Comparison of ENCODE assay signal across 10 mouse cellular contexts in the genomic region with DNA sequence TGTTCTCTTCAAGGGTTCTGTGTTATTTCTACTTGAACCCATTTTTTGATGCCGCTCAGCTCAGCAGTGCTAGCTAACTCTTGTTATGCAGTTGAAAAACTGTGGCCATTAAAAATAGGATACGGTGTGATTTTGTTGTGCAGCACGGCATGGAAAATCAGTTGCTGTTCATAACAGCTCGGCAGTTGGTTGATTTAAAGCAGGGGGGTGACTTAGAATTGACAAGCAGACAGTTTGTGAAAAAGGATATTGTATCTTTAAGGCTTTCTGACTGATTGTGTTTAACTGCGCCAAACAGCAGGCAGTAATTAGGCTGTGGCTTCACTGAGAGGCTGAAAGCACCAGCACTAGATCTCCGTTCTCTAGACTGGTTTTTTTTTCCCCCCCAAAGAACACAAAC.
DNase-seq lines count a peak whose midpoint lies in the region; ATAC-seq and TF ChIP-seq lines count a peak whose summit lies in the region.
"Had no signal": no experiment of that assay in that cellular context is flagged by ENCODE, and none has a peak within 500 bp of the region (broad histone marks: within the 10 kb centered on the region; RNA-seq: fewer than 3 reads in every experiment).

No protein-coding gene starts in this region.

- DNase-seq in layer of hippocampus, adult 2 months (ENCODE audit: low spot score in 2 of 2) = no peak
- DNase-seq in layer of hippocampus, postnatal 10 days (ENCODE audit: low spot score in 2 of 2) = no peak
- DNase-seq in embryonic facial prominence, embryonic 14.5 days (ENCODE audit: low spot score) = peak; percentile 42
- DNase-seq in adrenal gland, postnatal 14 days = no peak
- DNase-seq: adrenal gland, postnatal 36 days; cerebellum, adult 11 months had no signal

- no peak for ATAC-seq in embryonic facial prominence, embryonic 14.5 days (ENCODE audit: low read depth)
- ATAC-seq in hindbrain, embryonic 15.5 days (ENCODE audit: low FRiP score, low read depth) = no peak
- no peak for ATAC-seq in intestine, postnatal 0 days

- H3K27ac ChIP-seq in layer of hippocampus, adult 2 months = no peak overlapping the region
- H3K27ac ChIP-seq in embryonic facial prominence, embryonic 14.5 days (replicated peaks; ENCODE audit: low read depth, low read length) = no peak overlapping the region
- peak overlapping the region; percentile 57 for H3K27ac ChIP-seq in hindbrain, embryonic 15.5 days (replicated peaks)
- peak overlapping the region; percentile 0; the same call in 1 of the 2 replicates for H3K27ac ChIP-seq in olfactory bulb, adult 2 months (ENCODE audit: insufficient read depth, low read depth, low read length)
- no peak overlapping the region for H3K27ac ChIP-seq in intestine, postnatal 0 days (ENCODE audit: low read depth, low read length)
- H3K27ac ChIP-seq: lung, embryonic 15.5 days had no signal

- WGBS in embryonic facial prominence, embryonic 14.5 days = 37% methylated on average over 6 of the region's 6 CpGs
- 24% methylated on average over 6 of the region's 6 CpGs for WGBS in hindbrain, embryonic 15.5 days
- WGBS in olfactory bulb, adult 2 months = 12% methylated on average over 6 of the region's 6 CpGs
- WGBS in intestine, postnatal 0 days = 78% methylated on average over 6 of the region's 6 CpGs

- H3K27me3 ChIP-seq in embryonic facial prominence, embryonic 14.5 days (replicated peaks; ENCODE audit: control insufficient read depth, insufficient read depth, low read length) = no peaks in the 10 kb centered on the region
- H3K27me3 ChIP-seq in hindbrain, embryonic 15.5 days = no peaks in the 10 kb centered on the region
- H3K27me3 ChIP-seq in intestine, postnatal 0 days (replicated peaks; ENCODE audit: control insufficient read depth, insufficient read depth, low read length) = no peaks in the 10 kb centered on the region
- H3K27me3 ChIP-seq: lung, embryonic 15.5 days had no signal

- no peaks in the 10 kb centered on the region for H3K9me3 ChIP-seq in embryonic facial prominence, embryonic 14.5 days (ENCODE audit: control insufficient read depth, low read length)
- H3K9me3 ChIP-seq in hindbrain, embryonic 15.5 days = no peaks in the 10 kb centered on the region
- no peaks in the 10 kb centered on the region for H3K9me3 ChIP-seq in intestine, postnatal 0 days (ENCODE audit: control insufficient read depth)
- H3K9me3 ChIP-seq: lung, embryonic 15.5 days had no signal

- peak overlapping the region; percentile 37 for H3K4me3 ChIP-seq in layer of hippocampus, adult 2 months
- no peak overlapping the region for H3K4me3 ChIP-seq in embryonic facial prominence, embryonic 14.5 days (ENCODE audit: low read depth, low read length)
- no peak overlapping the region for H3K4me3 ChIP-seq in hindbrain, embryonic 15.5 days
- H3K4me3 ChIP-seq in olfactory bulb, adult 2 months (ENCODE audit: insufficient read depth, low read depth, low read length) = no peak overlapping the region
- H3K4me3 ChIP-seq in intestine, postnatal 0 days (ENCODE audit: low read depth, low read length) = no peak overlapping the region
- H3K4me3 ChIP-seq: lung, embryonic 15.5 days had no signal

- no peak for TF ChIP-seq CTCF in layer of hippocampus, adult 2 months (conservative IDR thresholded peaks at IDR 0.05)
- TF ChIP-seq CTCF in olfactory bulb, adult 2 months (IDR thresholded peaks at IDR 0.05; ENCODE audit: insufficient read depth, low read depth, low read length) = no peak
- TF ChIP-seq CTCF in intestine, postnatal 0 days (IDR thresholded peaks at IDR 0.05; ENCODE audit: low read depth) = no peak

- no peak for TF ChIP-seq POLR2A in olfactory bulb, adult 2 months (IDR thresholded peaks at IDR 0.05; ENCODE audit: insufficient read depth, low read depth, low read length)

- H3K36me3 ChIP-seq in embryonic facial prominence, embryonic 14.5 days (ENCODE audit: control insufficient read depth, insufficient read depth, low read length) = no peaks in the 10 kb centered on the region
- no peaks in the 10 kb centered on the region for H3K36me3 ChIP-seq in hindbrain, embryonic 15.5 days
- no peaks in the 10 kb centered on the region for H3K36me3 ChIP-seq in intestine, postnatal 0 days (ENCODE audit: control insufficient read depth, insufficient read depth)
- H3K36me3 ChIP-seq: lung, embryonic 15.5 days had no signal

- peak overlapping the region; percentile 30; the same call in 1 of the 2 replicates for H3K9ac ChIP-seq in embryonic facial prominence, embryonic 14.5 days (ENCODE audit: low read depth, low read length)
- peak overlapping the region; percentile 13; the same call in 1 of the 2 replicates for H3K9ac ChIP-seq in hindbrain, embryonic 15.5 days
- no peak overlapping the region for H3K9ac ChIP-seq in intestine, postnatal 0 days (ENCODE audit: low read depth, low read length)
- H3K9ac ChIP-seq: lung, embryonic 15.5 days had no signal

- H3K4me1 ChIP-seq in embryonic facial prominence, embryonic 14.5 days (ENCODE audit: control insufficient read depth, insufficient read depth, low read length) = no peaks in the 10 kb centered on the region
- peaks cover 8% of the 10 kb centered on the region for H3K4me1 ChIP-seq in hindbrain, embryonic 15.5 days (replicated peaks)
- no peaks in the 10 kb centered on the region for H3K4me1 ChIP-seq in olfactory bulb, adult 2 months (ENCODE audit: control insufficient read depth, insufficient read depth, low read length)
- no peaks in the 10 kb centered on the region for H3K4me1 ChIP-seq in intestine, postnatal 0 days (replicated peaks; ENCODE audit: control insufficient read depth, insufficient read depth, low read length)
- H3K4me1 ChIP-seq: lung, embryonic 15.5 days had no signal

- 0 out of 2 replicates have a peak overlapping the region, but pooled peaks have one; percentile 14 for H3K4me2 ChIP-seq in embryonic facial prominence, embryonic 14.5 days (ENCODE audit: low read depth, low read length)
- H3K4me2 ChIP-seq in hindbrain, embryonic 15.5 days = peak overlapping the region; percentile 37
- no peak overlapping the region for H3K4me2 ChIP-seq in intestine, postnatal 0 days (replicated peaks; ENCODE audit: low read depth)
- H3K4me2 ChIP-seq: lung, embryonic 15.5 days had no signal

Comparison
In these comparisons a context has a peak if more than half of its experiments do, and no peak if none do; other contexts are left out.
1. H3K27ac ChIP-seq: peak in hindbrain, embryonic 15.5 days (single experiment) and olfactory bulb, adult 2 months (single experiment); none in layer of hippocampus, adult 2 months (single experiment), embryonic facial prominence, embryonic 14.5 days (single experiment) and intestine, postnatal 0 days (single experiment).